Mouse (Mus musculus): ENCODE data around the gene Tgm6. TPM values are rescaled to one million over a fixed set of nuclear protein-coding genes. Genes with fewer than 3 reads are reported as not detected.

The Tgm6 gene
- not detected for total RNA-seq (2023)

GRCm38 (mm10) chr2:130112116-130112515 is at the start of gene Tgm6:
TSS of gene Tgm6 (plus strand) at chr2:130112416.

GRCm38 (mm10) chr2:130178706-130179506 is 66.7 kb downstream of the Tgm6 start, which contains the start of gene Snrpb:
TSS of gene Snrpb (minus strand) at chr2:130179403.

GRCm38 (mm10) chr2:130194894-130195293 is 82.7 kb downstream of the Tgm6 start, which contains the start of gene Tmc2:
TSS of gene Tmc2 (plus strand) at chr2:130195194.

Other genes with a start within 250 kb of the Tgm6 start
- 1 to 10 TPM; 5.7 to 9.1 TPM for gene Tgm3, start 100.1 kb upstream of the Tgm6 start, total RNA-seq (2023)
- gene Snrpb, start 67.0 kb downstream of the Tgm6 start, total RNA-seq (2023), result 100 to 1,000 TPM; 133 to 151 TPM
- gene Tmc2, start 82.8 kb downstream of the Tgm6 start, total RNA-seq (2023), result not detected
- gene Nop56, start 162.0 kb downstream of the Tgm6 start, total RNA-seq (2023), result 10 to 100 TPM; 91.5 to 93.1 TPM
- 10 to 100 TPM; 55.4 to 66.4 TPM for gene Idh3b, start 172.1 kb downstream of the Tgm6 start, total RNA-seq (2023)
- not detected for gene Ebf4, start 182.8 kb downstream of the Tgm6 start, total RNA-seq (2023)

All from neutrophil, adult 59 days (primary cell).